Mouse (Mus musculus): ENCODE measurements around the gene Hspb6.

GRCm38 (mm10) chr7:30515003-30515760 is 36.8 kb upstream of the Hspb6 start:
- TF ChIP-seq CTCF (conservative IDR thresholded peaks at IDR 0.05; ENCODE audit: insufficient read depth, insufficient read length, low read depth, low read length) (no peak), POLR2A (IDR thresholded peaks at IDR 0.05; ENCODE audit: low read depth, low read length) (no peak)
